Mouse (Mus musculus) liver, postnatal 0 days (tissue): ENCODE data around the gene Mrto4. TPM values are rescaled to one million over a fixed set of nuclear protein-coding genes. Genes with fewer than 3 reads are reported as not detected.
"Not testable (repeated sequence)": the region's sequence is repeated elsewhere in the genome, so short reads cannot be mapped to it uniquely, and the experiment has no call there.

Source experiments
- ATAC-seq: fragments of 200-750 bp; cut with Nextera tagmentation; 2 replicates; pipeline ENCODE4 v1.8.0; 2017; ENCODE audit warnings: mild to moderate bottlenecking, moderate library complexity
- DNase-seq: peaks from one replicate; pipeline ENCODE4 v3.0.0-alpha.2; 2016
- H3K27ac ChIP-seq: fragments of 300-500 bp; sonication (generic); 2 replicates; pipeline ENCODE4 v1.5.1; 2014; ENCODE audit warnings: antibody characterized with exemption, moderate library complexity, mild to moderate bottlenecking, low read depth
- H3K27me3 ChIP-seq: fragments of 300-500 bp; sonication (generic); 2 replicates; pipeline ENCODE4 v1.6.1; 2014; ENCODE audit warnings: low read length, control low read depth, mixed read lengths; ENCODE audit not compliant: insufficient read depth
- H3K36me3 ChIP-seq: fragments of 300-500 bp; sonication (generic); replicated peaks from 2 replicates; pipeline ENCODE4 v1.6.1; 2014; ENCODE audit warnings: mild to moderate bottlenecking, control low read depth, low read length, moderate library complexity, mixed read lengths; ENCODE audit not compliant: insufficient read depth
- H3K4me1 ChIP-seq: fragments of 300-500 bp; sonication (generic); 2 replicates; pipeline ENCODE4 v1.6.1; 2014; ENCODE audit warnings: antibody characterized with exemption, mild to moderate bottlenecking, control low read depth; ENCODE audit not compliant: insufficient read depth
- H3K4me2 ChIP-seq: fragments of 300-500 bp; sonication (generic); 2 replicates; pipeline ENCODE4 v1.6.1; 2014; ENCODE audit warnings: low read depth, mild to moderate bottlenecking, low read length, moderate library complexity, mixed read lengths
- H3K4me3 ChIP-seq: fragments of 300-500 bp; sonication (generic); 2 replicates; pipeline ENCODE4 v1.5.1; 2014; ENCODE audit warnings: low read depth, low read length
- H3K9ac ChIP-seq: fragments of 300-500 bp; sonication (generic); replicated peaks from 2 replicates; pipeline ENCODE4 v1.6.1; 2014; ENCODE audit warnings: mild to moderate bottlenecking, moderate library complexity
- H3K9me3 ChIP-seq: fragments of 300-500 bp; sonication (generic); 2 replicates; pipeline ENCODE4 v1.6.1; 2016; ENCODE audit warnings: mild to moderate bottlenecking, control low read depth, low read length, mixed read lengths
- CTCF ChIP-seq: sonication (generic); IDR thresholded peaks from 2 replicates; pipeline ENCODE4 v1.5.1; 2016; ENCODE audit warnings: antibody characterized with exemption, low read depth
- EP300 ChIP-seq: IDR thresholded peaks from 2 replicates; pipeline ENCODE4 v1.6.1; 2016; ENCODE audit warnings: antibody characterized with exemption, low read depth, mild to moderate bottlenecking
- WGBS: fragments of 180-500 bp; shearing (Covaris S2); extraction: QIAGEN DNeasy Blood & Tissue Kit; methylation state at CpG from one replicate; pipeline ENCODE4 v1.1.7; 2014; ENCODE audit not compliant: insufficient replicate concordance; 5-methylcytosine and 5-hydroxymethylcytosine counted together
- polyA plus RNA-seq: library from polyadenylated mRNA; unstranded; fragments of >200 nt; fragmentation: Nextera tagmentation; extraction: Ambion mirVana; gene quantifications from 2 replicates; pipeline ENCODE4 v1.2.1, GENCODE M21; 2015

The Mrto4 gene
- 46.2 and 46.7 TPM in 2 replicates for polyA plus RNA-seq

DNA sequence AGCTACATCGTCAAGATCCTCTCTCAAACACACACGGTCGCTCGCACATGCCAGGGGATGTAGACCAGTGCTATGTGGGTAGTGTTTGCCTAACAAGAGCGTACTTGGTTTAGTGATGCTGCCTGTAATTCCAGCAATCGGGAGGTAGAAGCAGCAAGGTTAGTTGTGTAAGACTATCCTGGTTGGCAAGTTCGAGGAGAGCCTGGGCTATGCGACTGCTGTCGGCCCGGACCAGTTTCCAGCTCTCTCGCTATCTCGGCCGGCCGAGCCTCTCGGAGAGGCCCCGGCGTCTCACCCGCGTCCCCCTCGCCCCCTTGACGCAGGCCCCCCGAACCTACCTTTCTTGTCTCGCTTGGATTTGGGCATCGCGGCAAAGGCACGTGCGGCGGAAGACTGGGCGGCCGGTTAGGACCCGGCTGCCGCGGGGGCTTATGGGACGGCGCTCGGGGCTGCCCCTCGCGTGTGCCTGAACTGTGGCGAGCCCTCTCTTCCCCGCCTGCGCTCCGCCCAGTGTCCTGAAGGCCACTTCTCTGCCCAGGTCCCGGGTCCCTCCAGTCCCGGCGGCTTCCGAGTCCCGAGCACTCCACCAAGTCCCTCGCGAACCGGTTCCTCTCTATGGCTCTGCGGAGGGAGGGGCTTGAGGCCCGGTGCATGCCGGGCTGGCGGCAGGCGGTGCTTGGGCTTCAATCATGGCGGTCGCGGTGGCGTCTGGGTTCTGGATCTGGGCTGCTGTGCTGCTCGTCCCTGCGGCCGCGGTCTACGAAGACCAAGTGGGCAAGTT lies at the start of gene Mrto4, which contains the start of the genes Emc1 and Ubr4:
Gene Mrto4, minus strand, starts transcription at position 646 of the 781 bp plus-strand sequence.
Gene Emc1, plus strand, starts transcription at position 657 of the 781 bp plus-strand sequence.
Gene Ubr4, plus strand, starts transcription at position 679 of the 781 bp plus-strand sequence.
- DNase-seq (peak; percentile 89), ATAC-seq (peak; percentile 95)
- peak within 1 kb of the TSS; percentile 72 for H3K9ac ChIP-seq
- H3K4me2 ChIP-seq, result peak within 1 kb of the TSS; percentile 90
- H3K9me3 ChIP-seq, result no peaks in the 10 kb centered on the region
- under 1% methylated on average over 59 of the region's 64 CpGs for WGBS
- H3K4me1 ChIP-seq, result peaks cover 17% of the 10 kb centered on the region
- peak within 1 kb of the TSS; percentile 66 for H3K4me3 ChIP-seq
- H3K27me3 ChIP-seq, result no peaks in the 10 kb centered on the region
- peak within 1 kb of the TSS; percentile 90 for H3K27ac ChIP-seq
- H3K36me3 ChIP-seq, result peaks cover 21% of the 10 kb centered on the region
- no peak for TF ChIP-seq CTCF
- peak; percentile 54; the same call in 1 of the 2 replicates for TF ChIP-seq EP300

DNA sequence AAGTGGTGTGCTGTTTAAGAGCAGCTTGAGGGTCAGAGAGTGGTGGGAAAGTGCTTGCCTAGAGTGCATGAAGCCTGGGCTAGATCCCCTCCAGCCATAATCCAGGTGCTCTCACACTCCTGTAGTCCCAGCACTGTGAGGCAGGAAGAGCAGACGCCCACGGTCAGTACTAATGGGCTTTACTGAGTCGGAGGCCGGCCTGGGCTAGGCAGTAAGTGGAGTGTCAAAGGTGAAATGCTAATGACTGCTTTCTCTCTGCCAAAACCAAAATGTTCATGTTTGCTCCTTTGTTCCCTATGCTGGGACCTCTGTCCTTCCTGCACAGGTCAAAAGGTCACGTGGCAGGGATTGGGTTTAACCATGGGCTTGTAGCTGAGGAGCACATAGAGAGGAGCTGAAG lies 48.1 kb upstream of the Mrto4 start:
- Histone ChIP-seq H3K4me2 (no peak overlapping the region), H3K4me3 (no peak overlapping the region), H3K9me3 (no peaks in the 10 kb centered on the region), H3K27ac (0 out of 2 replicates have a peak overlapping the region, but pooled peaks have one; percentile 4), H3K27me3 (no peaks in the 10 kb centered on the region), H3K4me1 (no peaks in the 10 kb centered on the region), H3K9ac (no peak overlapping the region), H3K36me3 (peaks cover 86% of the 10 kb centered on the region)
- DNase-seq (no peak), ATAC-seq (peak; percentile 66)
- 55% methylated on average over 5 of the region's 5 CpGs for WGBS
- TF ChIP-seq CTCF (no peak), EP300 (no peak)

DNA sequence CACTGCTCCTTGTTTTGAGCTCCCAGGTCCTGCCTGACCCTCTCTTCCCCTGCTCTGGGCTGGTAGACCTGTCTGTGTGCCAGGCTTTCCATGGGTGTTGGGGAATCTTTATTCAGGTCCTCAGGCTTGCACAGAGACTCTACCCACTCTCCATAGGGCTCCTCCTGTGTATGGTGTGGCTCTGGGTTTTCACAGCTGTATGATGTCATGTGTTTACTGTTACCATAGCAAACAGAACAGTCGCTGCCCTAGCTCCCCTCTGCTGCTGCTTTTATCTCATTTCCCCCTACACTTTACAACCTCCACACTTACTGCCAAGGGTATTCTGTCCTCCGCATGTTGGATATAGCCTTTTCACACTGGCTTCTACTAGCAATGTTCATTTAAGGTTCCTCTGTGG lies 43.1 kb upstream of the Mrto4 start:
- Histone ChIP-seq H3K27me3 (no peaks in the 10 kb centered on the region), H3K4me3 (no peak overlapping the region), H3K4me1 (no peaks in the 10 kb centered on the region), H3K4me2 (no peak overlapping the region), H3K27ac (no peak overlapping the region), H3K9ac (no peak overlapping the region), H3K9me3 (no peaks in the 10 kb centered on the region), H3K36me3 (peaks cover 90% of the 10 kb centered on the region)
- WGBS, result 39% methylated on average over 2 of the region's 2 CpGs
- TF ChIP-seq CTCF (no peak), EP300 (no peak)
- ATAC-seq (peak; percentile 72), DNase-seq (no peak)

DNA sequence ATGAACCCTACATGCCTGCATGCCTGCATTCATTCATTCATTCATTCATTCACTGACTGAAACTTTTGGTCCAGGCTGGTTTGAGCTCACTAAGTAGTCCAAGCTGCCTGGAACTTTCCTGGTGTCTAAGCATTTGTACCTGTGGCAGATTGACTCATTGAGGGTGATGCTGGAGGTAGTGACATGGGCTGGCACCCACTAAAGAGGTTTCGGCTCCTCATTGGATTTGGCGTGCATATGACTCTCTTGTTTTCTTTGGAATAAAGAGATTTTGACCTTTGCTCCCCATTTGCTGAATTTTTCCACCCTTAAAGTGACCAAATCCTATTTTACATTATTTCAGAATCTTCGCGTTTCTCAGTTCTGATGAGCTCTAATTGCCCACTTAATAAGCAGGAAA lies 37.2 kb upstream of the Mrto4 start:
- H3K27ac ChIP-seq, result peak overlapping the region; percentile 71; the same call in 1 of the 2 replicates
- TF ChIP-seq CTCF, result no peak
- TF ChIP-seq EP300, result no peak
- 85% methylated on average over 4 of the region's 4 CpGs for WGBS
- H3K9ac ChIP-seq, result no peak overlapping the region
- peaks cover 13% of the 10 kb centered on the region for H3K4me1 ChIP-seq
- H3K9me3 ChIP-seq, result no peaks in the 10 kb centered on the region
- H3K4me3 ChIP-seq, result no peak overlapping the region
- no peaks in the 10 kb centered on the region for H3K27me3 ChIP-seq
- DNase-seq (no peak), ATAC-seq (peak; percentile 64)
- H3K4me2 ChIP-seq, result no peak overlapping the region
- H3K36me3 ChIP-seq, result peaks cover 44% of the 10 kb centered on the region

DNA sequence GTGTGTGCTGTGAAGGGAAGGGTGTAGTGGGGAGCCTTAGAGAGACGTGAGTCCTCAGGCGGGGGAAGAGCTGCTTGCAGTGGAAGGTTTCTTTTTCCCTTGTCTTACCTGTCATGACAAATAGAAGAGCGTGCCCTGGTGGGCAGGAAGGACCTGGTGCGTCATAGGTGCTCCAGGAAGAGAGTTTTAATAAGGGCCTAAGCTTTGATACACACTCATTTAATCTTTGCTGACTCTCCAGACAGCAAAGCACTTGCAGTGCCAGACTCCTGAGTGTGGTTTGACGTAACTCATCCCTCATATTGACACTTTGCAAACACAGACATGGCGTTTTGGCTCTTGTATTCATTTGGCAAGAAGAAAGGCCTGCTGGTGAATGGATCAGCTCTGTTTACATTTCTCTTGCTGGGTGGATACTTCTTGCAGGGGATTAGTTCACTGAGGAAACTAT lies 34.5 kb upstream of the Mrto4 start:
- TF ChIP-seq EP300, result peak; percentile 18; the same call in 1 of the 2 replicates
- TF ChIP-seq CTCF, result no peak
- peak overlapping the region; percentile 74 for H3K27ac ChIP-seq
- H3K27me3 ChIP-seq, result no peaks in the 10 kb centered on the region
- H3K9ac ChIP-seq, result 0 out of 2 replicates have a peak overlapping the region, but pooled peaks have one; percentile 18
- peaks cover 20% of the 10 kb centered on the region for H3K36me3 ChIP-seq
- H3K4me2 ChIP-seq, result peak overlapping the region; percentile 52
- H3K4me1 ChIP-seq, result peaks cover 29% of the 10 kb centered on the region
- H3K4me3 ChIP-seq, result no peak overlapping the region
- DNase-seq, result peak; percentile 31
- H3K9me3 ChIP-seq, result no peaks in the 10 kb centered on the region
- peak; percentile 79 for ATAC-seq
- 62% methylated on average over 6 of the region's 6 CpGs for WGBS

DNA sequence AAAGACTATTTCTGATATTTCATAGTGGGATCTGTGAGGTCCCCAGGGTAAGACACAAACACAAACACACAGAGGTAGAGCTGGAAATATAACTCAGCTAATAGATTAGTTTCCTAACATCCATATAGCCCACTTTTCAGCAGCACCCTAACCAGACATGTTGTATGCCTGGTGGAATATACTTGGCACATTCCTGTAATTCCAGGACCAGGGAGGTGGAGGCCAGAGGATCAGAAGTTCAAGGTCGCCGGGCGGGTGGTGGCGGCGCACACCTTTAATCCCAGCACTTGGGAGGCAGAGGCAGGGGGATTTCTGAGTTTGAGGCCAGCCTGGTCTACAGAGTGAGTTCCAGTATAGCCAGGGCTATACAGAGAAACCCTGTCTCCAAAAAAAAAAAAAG lies 33.5 kb upstream of the Mrto4 start:
- H3K27me3 ChIP-seq, H3K9me3 ChIP-seq, H3K4me3 ChIP-seq, H3K9ac ChIP-seq, H3K4me2 ChIP-seq, DNase-seq, H3K36me3 ChIP-seq, ATAC-seq: not testable (repeated sequence)
- Histone ChIP-seq H3K27ac (0 out of 2 replicates have a peak overlapping the region, but pooled peaks have one; percentile 35), H3K4me1 (peaks cover 30% of the 10 kb centered on the region)
- WGBS, result 78% methylated on average over 5 of the region's 5 CpGs
